Mouse (Mus musculus): Measurements from ENCODE around the gene Gm10192.

- TF ChIP-seq CTCF (IDR thresholded peaks at IDR 0.05; ENCODE audit: insufficient read depth, low read length), result no peak
- TF ChIP-seq POLR2A (IDR thresholded peaks at IDR 0.05; ENCODE audit: borderline replicate concordance, extremely low read depth, low read depth, low read length), result no peak
Observed at GRCm38 (mm10) chr4:97156841-97157345, 26.1 kb downstream of the Gm10192 start.
